Mouse (Mus musculus) gastrocnemius, adult 2 months (tissue): ENCODE measurements around the gene Mcee. TPM values are rescaled to one million over a fixed set of nuclear protein-coding genes. Genes with fewer than 3 reads are reported as not detected.

ENCODE experiments used
- DNase-seq: peaks from one replicate; pipeline ENCODE4 v3.0.0; 2022
- H3K27ac ChIP-seq: fragments of 200-600 bp; 2 replicates; pipeline ENCODE4 v1.8.1; 2022; ENCODE audit warnings: mild to moderate bottlenecking
- H3K4me3 ChIP-seq: fragments of 200-600 bp; 2 replicates; pipeline ENCODE4 v1.8.1; 2022; ENCODE audit warnings: mild to moderate bottlenecking, moderate library complexity
- CTCF ChIP-seq: fragments of 200-600 bp; IDR thresholded peaks from 2 replicates; pipeline ENCODE4 v1.8.1; 2022; ENCODE audit warnings: antibody characterized with exemption, mild to moderate bottlenecking, moderate library complexity
- intact Hi-C: fragments of 180-260 bp; cut with DNase I; formaldehyde crosslinking; loops from one replicate; pipeline ENCODE4 v1.15.1; 2025
- total RNA-seq, 2 experiments: library from RNA; stranded (reverse); gene quantifications; 2 replicates each; pipeline ENCODE4 v1.2.3; 2021

Mcee gene
- total RNA-seq, 2 experiments from 2014 or later, result 85.7 to 133 TPM

- Histone ChIP-seq H3K27ac (no peak overlapping the region), H3K4me3 (no peak overlapping the region)
- no peak for DNase-seq
- TF ChIP-seq CTCF, result no peak
- intact Hi-C loops, result no loop called here
Observed at GRCm38 (mm10) chr7:64450631-64451030, 58.2 kb downstream of the Mcee start.

GRCm38 (mm10) chr7:64451441-64451840, 59.0 kb downstream of the Mcee start:
- no peak overlapping the region for H3K4me3 ChIP-seq
- no peak for TF ChIP-seq CTCF
- intact Hi-C loops, result no loop called here
- DNase-seq, result no peak
- H3K27ac ChIP-seq, result no peak overlapping the region

- intact Hi-C loops, result no loop called here
- no peak overlapping the region for H3K4me3 ChIP-seq
- H3K27ac ChIP-seq, result no peak overlapping the region
- no peak for DNase-seq
- TF ChIP-seq CTCF, result no peak
Observed at GRCm38 (mm10) chr7:64451861-64452382, 59.5 kb downstream of the Mcee start.

GRCm38 (mm10) chr7:64452471-64453222, 60.2 kb downstream of the Mcee start:
- H3K27ac ChIP-seq, result no peak overlapping the region
- H3K4me3 ChIP-seq, result no peak overlapping the region
- DNase-seq, result no peak
- no peak for TF ChIP-seq CTCF
- intact Hi-C loops, result no loop called here

GRCm38 (mm10) chr7:64456176-64456575, 63.8 kb downstream of the Mcee start:
- no peak for TF ChIP-seq CTCF
- intact Hi-C loops, result no loop called here
- Histone ChIP-seq H3K27ac (no peak overlapping the region), H3K4me3 (no peak overlapping the region)
- no peak for DNase-seq

GRCm38 (mm10) chr7:64456676-64457075, 64.3 kb downstream of the Mcee start:
- Histone ChIP-seq H3K27ac (no peak overlapping the region), H3K4me3 (no peak overlapping the region)
- DNase-seq, result no peak
- intact Hi-C loops, result no loop called here
- TF ChIP-seq CTCF, result no peak

GRCm38 (mm10) chr7:64457811-64458210, 65.4 kb downstream of the Mcee start:
- H3K4me3 ChIP-seq, result no peak overlapping the region
- intact Hi-C loops, result no loop called here
- no peak overlapping the region for H3K27ac ChIP-seq
- DNase-seq, result no peak
- TF ChIP-seq CTCF, result no peak

Other genes with a start within 250 kb of the Mcee start
- gene Trpm1, start 238.8 kb upstream of the Mcee start, total RNA-seq, result under 1 TPM; 0.48 to 0.59 TPM
- gene Mtmr10, start 105.0 kb upstream of the Mcee start, total RNA-seq, result 10 to 100 TPM; 19.6 to 28.7 TPM
- 1 to 10 TPM; 7.7 to 8.1 TPM for gene Fan1, start 18.5 kb upstream of the Mcee start, total RNA-seq
- 10 to 100 TPM; 18.3 to 18.8 TPM for gene Mphosph10, start 339 bp upstream of the Mcee start, total RNA-seq
- under 1 TPM in 1 of 2 experiments, not detected in 1; 0.22 TPM for gene Apba2, start 109.1 kb downstream of the Mcee start, total RNA-seq